Mouse (Mus musculus): ENCODE data around the gene Slit3. TPM values are rescaled to one million over a fixed set of nuclear protein-coding genes. Genes with fewer than 3 reads are reported as not detected.

Gene Slit3
- polyA plus RNA-seq, 1 experiment: 11.3 TPM

GRCm38 (mm10) chr11:35451636-35452035 is 330.6 kb downstream of the Slit3 start:
- no peak overlapping the region for H3K27ac ChIP-seq (replicated peaks; ENCODE audit: low read depth, low read length)
- H3K4me3 ChIP-seq (ENCODE audit: insufficient read depth, low read depth, low read length): no peak overlapping the region
- no peaks in the 10 kb centered on the region for H3K4me1 ChIP-seq (ENCODE audit: control insufficient read depth, insufficient read depth, insufficient read length, low read length)

- Histone ChIP-seq H3K4me1 (ENCODE audit: control insufficient read depth, insufficient read depth, insufficient read length, low read length) (no peaks in the 10 kb centered on the region), H3K27ac (replicated peaks; ENCODE audit: low read depth, low read length) (no peak overlapping the region), H3K4me3 (ENCODE audit: insufficient read depth, low read depth, low read length) (no peak overlapping the region)
Observed at GRCm38 (mm10) chr11:35452413-35452812, 331.4 kb downstream of the Slit3 start.

- Histone ChIP-seq H3K4me3 (ENCODE audit: insufficient read depth, low read depth, low read length) (no peak overlapping the region), H3K27ac (replicated peaks; ENCODE audit: low read depth, low read length) (no peak overlapping the region), H3K4me1 (ENCODE audit: control insufficient read depth, insufficient read depth, insufficient read length, low read length) (no peaks in the 10 kb centered on the region)
Observed at GRCm38 (mm10) chr11:35454191-35454725, 333.2 kb downstream of the Slit3 start.

- H3K4me1 ChIP-seq (ENCODE audit: control insufficient read depth, insufficient read depth, insufficient read length, low read length): no peaks in the 10 kb centered on the region
- no peak overlapping the region for H3K27ac ChIP-seq (replicated peaks; ENCODE audit: low read depth, low read length)
- no peak overlapping the region for H3K4me3 ChIP-seq (ENCODE audit: insufficient read depth, low read depth, low read length)
Observed at GRCm38 (mm10) chr11:35454781-35455180, 333.8 kb downstream of the Slit3 start.

- Histone ChIP-seq H3K4me1 (ENCODE audit: control insufficient read depth, insufficient read depth, insufficient read length, low read length) (no peaks in the 10 kb centered on the region), H3K27ac (replicated peaks; ENCODE audit: low read depth, low read length) (no peak overlapping the region), H3K4me3 (ENCODE audit: insufficient read depth, low read depth, low read length) (no peak overlapping the region)
Observed at GRCm38 (mm10) chr11:35458068-35458467, 337.0 kb downstream of the Slit3 start.

GRCm38 (mm10) chr11:35466701-35467100 is 345.7 kb downstream of the Slit3 start:
- H3K27ac ChIP-seq (replicated peaks; ENCODE audit: low read depth, low read length): no peak overlapping the region
- H3K4me1 ChIP-seq (ENCODE audit: control insufficient read depth, insufficient read depth, insufficient read length, low read length): no peaks in the 10 kb centered on the region
- no peak overlapping the region for H3K4me3 ChIP-seq (ENCODE audit: insufficient read depth, low read depth, low read length)

GRCm38 (mm10) chr11:35468847-35469246 is 347.8 kb downstream of the Slit3 start:
- no peak overlapping the region for H3K4me3 ChIP-seq (ENCODE audit: insufficient read depth, low read depth, low read length)
- H3K4me1 ChIP-seq (ENCODE audit: control insufficient read depth, insufficient read depth, insufficient read length, low read length): no peaks in the 10 kb centered on the region
- no peak overlapping the region for H3K27ac ChIP-seq (replicated peaks; ENCODE audit: low read depth, low read length)

- Histone ChIP-seq H3K27ac (replicated peaks; ENCODE audit: low read depth, low read length) (no peak overlapping the region), H3K4me3 (ENCODE audit: insufficient read depth, low read depth, low read length) (no peak overlapping the region), H3K4me1 (ENCODE audit: control insufficient read depth, insufficient read depth, insufficient read length, low read length) (no peaks in the 10 kb centered on the region)
Observed at GRCm38 (mm10) chr11:35469940-35470339, 348.9 kb downstream of the Slit3 start.

GRCm38 (mm10) chr11:35470853-35471252 is 349.8 kb downstream of the Slit3 start:
- Histone ChIP-seq H3K27ac (replicated peaks; ENCODE audit: low read depth, low read length) (no peak overlapping the region), H3K4me3 (ENCODE audit: insufficient read depth, low read depth, low read length) (no peak overlapping the region), H3K4me1 (ENCODE audit: control insufficient read depth, insufficient read depth, insufficient read length, low read length) (0 out of 2 replicates have a peak, but pooled peaks cover 3% of the 10 kb centered on the region)

- no peak overlapping the region for H3K27ac ChIP-seq (replicated peaks; ENCODE audit: low read depth, low read length)
- no peak overlapping the region for H3K4me3 ChIP-seq (ENCODE audit: insufficient read depth, low read depth, low read length)
- 0 out of 2 replicates have a peak, but pooled peaks cover 3% of the 10 kb centered on the region for H3K4me1 ChIP-seq (ENCODE audit: control insufficient read depth, insufficient read depth, insufficient read length, low read length)
Observed at GRCm38 (mm10) chr11:35472842-35473616, 352.0 kb downstream of the Slit3 start.

GRCm38 (mm10) chr11:35473617-35473996 is 352.6 kb downstream of the Slit3 start:
- Histone ChIP-seq H3K4me1 (ENCODE audit: control insufficient read depth, insufficient read depth, insufficient read length, low read length) (0 out of 2 replicates have a peak, but pooled peaks cover 3% of the 10 kb centered on the region), H3K4me3 (ENCODE audit: insufficient read depth, low read depth, low read length) (no peak overlapping the region), H3K27ac (replicated peaks; ENCODE audit: low read depth, low read length) (no peak overlapping the region)

- Histone ChIP-seq H3K27ac (replicated peaks; ENCODE audit: low read depth, low read length) (no peak overlapping the region), H3K4me1 (ENCODE audit: control insufficient read depth, insufficient read depth, insufficient read length, low read length) (peaks cover 3% of the 10 kb centered on the region; the same call in 1 of the 2 replicates), H3K4me3 (ENCODE audit: insufficient read depth, low read depth, low read length) (no peak overlapping the region)
Observed at GRCm38 (mm10) chr11:35480146-35480545, 359.1 kb downstream of the Slit3 start.

GRCm38 (mm10) chr11:35481611-35482363 is 360.8 kb downstream of the Slit3 start:
- Histone ChIP-seq H3K27ac (replicated peaks; ENCODE audit: low read depth, low read length) (no peak overlapping the region), H3K4me1 (ENCODE audit: control insufficient read depth, insufficient read depth, insufficient read length, low read length) (no peaks in the 10 kb centered on the region; the same call in 1 of the 2 replicates), H3K4me3 (ENCODE audit: insufficient read depth, low read depth, low read length) (no peak overlapping the region)

GRCm38 (mm10) chr11:35487966-35488365 is 366.9 kb downstream of the Slit3 start:
- Histone ChIP-seq H3K4me1 (ENCODE audit: control insufficient read depth, insufficient read depth, insufficient read length, low read length) (no peaks in the 10 kb centered on the region), H3K4me3 (ENCODE audit: insufficient read depth, low read depth, low read length) (no peak overlapping the region), H3K27ac (replicated peaks; ENCODE audit: low read depth, low read length) (no peak overlapping the region)

- Histone ChIP-seq H3K4me1 (ENCODE audit: control insufficient read depth, insufficient read depth, insufficient read length, low read length) (no peaks in the 10 kb centered on the region), H3K27ac (replicated peaks; ENCODE audit: low read depth, low read length) (no peak overlapping the region), H3K4me3 (ENCODE audit: insufficient read depth, low read depth, low read length) (no peak overlapping the region)
Observed at GRCm38 (mm10) chr11:35491701-35492100, 370.7 kb downstream of the Slit3 start.

All from brown adipose tissue, adult 24 weeks (tissue).